Mouse (Mus musculus) lung, postnatal 0 days (tissue): Measurements from ENCODE around the gene Tenm3.

ENCODE experiments used
- CTCF ChIP-seq: IDR thresholded peaks from 2 replicates; pipeline ENCODE4 v1.5.1; 2016; ENCODE audit warnings: antibody characterized with exemption, mild to moderate bottlenecking
- EP300 ChIP-seq: IDR thresholded peaks from 2 replicates; pipeline ENCODE4 v1.6.1; 2016; ENCODE audit warnings: antibody characterized with exemption, mild to moderate bottlenecking, control low read depth

DNA sequence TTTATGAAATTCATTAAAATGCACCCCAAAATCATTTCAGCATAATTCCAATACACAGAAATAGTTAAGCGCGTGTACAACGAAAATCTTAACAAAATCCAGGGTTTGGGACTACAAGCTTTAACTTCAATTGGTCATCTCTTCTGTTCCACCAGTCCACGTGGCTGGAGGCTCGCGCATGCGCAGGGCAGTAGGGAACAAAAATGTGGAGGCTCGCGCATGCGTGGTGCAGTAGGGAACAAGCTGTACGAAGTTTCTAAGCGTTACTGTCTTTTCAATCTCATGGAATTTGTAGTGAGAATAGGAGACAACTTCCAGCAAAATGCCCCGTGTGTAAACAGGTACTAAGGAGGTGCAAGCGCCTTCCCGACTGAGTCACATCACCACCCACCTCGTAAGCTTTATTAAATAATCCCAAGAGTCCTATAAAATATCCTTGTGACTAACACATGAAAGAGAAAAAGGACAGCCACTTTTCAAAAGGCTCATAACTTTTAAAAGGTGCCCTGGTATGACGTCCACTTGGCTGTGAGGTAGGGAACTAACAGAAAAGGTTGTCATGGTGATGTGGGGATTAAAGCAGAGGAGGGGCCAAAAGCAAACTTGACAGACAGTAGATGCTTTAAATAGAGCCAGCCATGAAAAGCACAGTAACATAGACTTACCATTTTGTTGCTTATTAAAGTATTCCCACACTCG lies 353.7 kb downstream of the Tenm3 start:
- TF ChIP-seq CTCF: no peak
- TF ChIP-seq EP300: no peak
